Mouse (Mus musculus): ENCODE data around the gene Ugt1a6b.
A peak's percentile ranks its signal among the peaks of the same experiment; 100 is the strongest.

Gene Ugt1a6b

GRCm38 (mm10) chr1:88224029-88224776, 121.2 kb downstream of the Ugt1a6b start:
- peak; percentile 12 for DNase-seq (ENCODE audit: low read depth, low spot score)

GRCm38 (mm10) chr1:88225301-88225700, 122.2 kb downstream of the Ugt1a6b start:
- peak; percentile 1 for DNase-seq (ENCODE audit: low read depth, low spot score)

- DNase-seq (ENCODE audit: low read depth, low spot score) = peak; percentile 2
These were observed 122.7 kb downstream of the Ugt1a6b start for GRCm38 (mm10) chr1:88225741-88226140.

GRCm38 (mm10) chr1:88226670-88227379, 123.8 kb downstream of the Ugt1a6b start, which contains the start of gene Mroh2a:
Gene Mroh2a (plus strand): TSS chr1:88226986.
- DNase-seq (ENCODE audit: low read depth, low spot score) = peak; percentile 4

GRCm38 (mm10) chr1:88227482-88227881, 124.4 kb downstream of the Ugt1a6b start:
- DNase-seq (ENCODE audit: low read depth, low spot score) = no peak

- no peak for DNase-seq (ENCODE audit: low read depth, low spot score)
These were observed 125.1 kb downstream of the Ugt1a6b start for GRCm38 (mm10) chr1:88228121-88228520.

- no peak for DNase-seq (ENCODE audit: low read depth, low spot score)
These were observed 126.5 kb downstream of the Ugt1a6b start for GRCm38 (mm10) chr1:88229566-88229965.

GRCm38 (mm10) chr1:88229986-88230385, 126.9 kb downstream of the Ugt1a6b start:
- no peak for DNase-seq (ENCODE audit: low read depth, low spot score)

GRCm38 (mm10) chr1:88230421-88230820, 127.4 kb downstream of the Ugt1a6b start:
- DNase-seq (ENCODE audit: low read depth, low spot score) = no peak

- no peak for DNase-seq (ENCODE audit: low read depth, low spot score)
These were observed 128.1 kb downstream of the Ugt1a6b start for GRCm38 (mm10) chr1:88230981-88231802.

GRCm38 (mm10) chr1:88231803-88232499, 128.9 kb downstream of the Ugt1a6b start:
- no peak for DNase-seq (ENCODE audit: low read depth, low spot score)

- no peak for DNase-seq (ENCODE audit: low read depth, low spot score)
These were observed 129.8 kb downstream of the Ugt1a6b start for GRCm38 (mm10) chr1:88232664-88233380.

GRCm38 (mm10) chr1:88233421-88234247, 130.6 kb downstream of the Ugt1a6b start:
- no peak for DNase-seq (ENCODE audit: low read depth, low spot score)

- DNase-seq (ENCODE audit: low read depth, low spot score) = no peak
These were observed 131.2 kb downstream of the Ugt1a6b start for GRCm38 (mm10) chr1:88234248-88234610.

- no peak for DNase-seq (ENCODE audit: low read depth, low spot score)
These were observed 131.6 kb downstream of the Ugt1a6b start for GRCm38 (mm10) chr1:88234646-88235045.

- no peak for DNase-seq (ENCODE audit: low read depth, low spot score)
These were observed 132.2 kb downstream of the Ugt1a6b start for GRCm38 (mm10) chr1:88235046-88235893.

- no peak for DNase-seq (ENCODE audit: low read depth, low spot score)
These were observed 132.9 kb downstream of the Ugt1a6b start for GRCm38 (mm10) chr1:88235894-88236415.

- DNase-seq (ENCODE audit: low read depth, low spot score) = no peak
These were observed 134.3 kb downstream of the Ugt1a6b start for GRCm38 (mm10) chr1:88237311-88237710.

GRCm38 (mm10) chr1:88238771-88239170, 135.7 kb downstream of the Ugt1a6b start:
- DNase-seq (ENCODE audit: low read depth, low spot score) = no peak

All from CD4-positive, CD25-positive, alpha-beta regulatory T cell, adult 2 months (primary cell).